Mouse (Mus musculus): ENCODE measurements at regions not wholly inside any gene's neighbourhood (a gene's known extent, or its start where the extent isn't known, plus 50 kb on each side); places are given as distances from the start of the nearest gene placed in this dataset.

DNA sequence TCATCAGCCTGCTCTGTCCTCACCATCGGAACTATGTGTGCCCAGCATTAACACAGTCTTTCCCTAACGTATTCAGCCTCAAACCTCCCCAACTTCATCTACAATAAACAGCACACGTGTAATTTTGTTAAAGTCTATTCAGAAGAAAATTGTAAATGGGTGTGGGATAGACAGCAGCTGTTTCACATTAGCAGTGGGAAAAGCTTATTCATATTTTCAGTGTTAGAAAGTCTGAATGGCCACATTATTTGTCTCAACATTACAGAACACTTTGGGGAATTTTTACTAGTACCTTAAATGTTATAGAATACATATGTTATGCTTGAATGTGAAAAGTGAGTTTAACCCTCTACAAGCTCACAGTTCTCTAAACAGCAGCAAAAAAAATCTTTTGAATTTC lies 266.8 kb upstream of the Mad2l1 start:
- TF ChIP-seq GATA1 (IDR thresholded peaks at IDR 0.05; ENCODE audit: low read length) (no peak), TAL1 (IDR thresholded peaks at IDR 0.05; ENCODE audit: low read length) (no peak)

All from erythroblast, embryonic 14.5 days (primary cell).